Mouse (Mus musculus) left cerebral cortex, adult 8-10 months (tissue): ENCODE results near the gene Rbfox2. TPM values are rescaled to one million over a fixed set of nuclear protein-coding genes. Genes with fewer than 3 reads are reported as not detected.
A peak's percentile ranks its signal among the peaks of the same experiment; 100 is the strongest.

Source experiments
- DNase-seq, 2 experiments: peaks; one replicate each; pipeline ENCODE4 v3.0.0; 2022; ENCODE audit warnings: low spot score in 2 of 2
- total RNA-seq, 4 experiments: library from RNA; stranded (reverse); gene quantifications; 2 replicates each; pipeline ENCODE4 v1.2.4; 2022

The Rbfox2 gene
- total RNA-seq, 4 experiments from 2014 or later, result 211 to 245 (median 225) TPM

DNA sequence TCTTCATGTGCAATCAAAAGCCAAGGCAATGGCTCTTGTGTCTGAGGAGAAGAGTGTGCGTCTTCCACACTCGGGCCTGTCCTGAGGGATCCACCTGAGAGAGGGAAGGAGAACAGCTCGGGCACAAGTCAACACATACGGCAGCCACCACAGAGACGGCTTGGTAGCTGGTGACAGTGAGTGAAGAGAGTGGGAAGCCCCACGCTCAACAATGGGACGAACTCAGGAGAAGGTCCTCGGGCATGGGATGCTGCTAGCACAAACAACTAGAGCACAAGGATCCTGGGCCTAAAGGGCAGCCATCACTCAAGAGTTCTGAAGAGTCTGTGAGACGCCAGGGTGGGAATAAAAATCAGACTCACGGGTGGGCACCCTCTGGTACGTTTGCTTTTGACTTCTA is 196.4 kb downstream of the Rbfox2 start:
- DNase-seq, result no peak

DNA sequence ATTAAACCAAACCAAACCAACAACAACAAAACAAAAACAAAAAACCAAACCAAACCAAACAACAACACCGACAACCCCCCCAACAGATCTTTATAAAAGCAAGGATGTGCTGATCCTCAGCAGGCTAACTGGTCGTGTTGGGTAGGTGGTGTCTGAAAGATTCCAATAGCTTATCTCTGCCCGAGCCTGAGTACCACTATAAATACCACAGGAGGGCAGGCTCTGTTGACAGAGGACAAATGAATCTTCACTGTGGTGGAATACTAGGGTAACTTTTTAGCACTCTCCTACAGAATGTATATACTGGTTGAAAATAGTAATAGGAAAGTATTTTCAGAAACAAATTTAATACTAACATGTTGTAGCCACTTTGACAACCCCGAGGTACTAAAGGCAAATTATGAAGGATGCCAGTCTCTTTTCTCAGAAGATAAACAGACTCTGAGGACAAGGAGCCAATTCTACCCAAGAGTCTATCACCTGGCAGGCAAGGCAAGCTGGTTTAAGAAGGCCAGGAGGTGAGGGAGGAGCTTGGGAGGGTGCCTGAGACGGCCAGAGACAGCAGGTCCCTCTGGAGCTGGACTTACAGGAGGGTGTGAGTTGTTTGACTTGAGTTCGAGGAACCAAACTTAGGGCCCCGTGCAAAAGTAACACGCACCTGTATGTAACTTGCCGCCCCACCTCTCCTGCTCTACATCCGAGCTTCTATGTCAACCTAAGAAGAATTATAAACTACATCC is 199.5 kb downstream of the Rbfox2 start:
- no peak for DNase-seq

DNA sequence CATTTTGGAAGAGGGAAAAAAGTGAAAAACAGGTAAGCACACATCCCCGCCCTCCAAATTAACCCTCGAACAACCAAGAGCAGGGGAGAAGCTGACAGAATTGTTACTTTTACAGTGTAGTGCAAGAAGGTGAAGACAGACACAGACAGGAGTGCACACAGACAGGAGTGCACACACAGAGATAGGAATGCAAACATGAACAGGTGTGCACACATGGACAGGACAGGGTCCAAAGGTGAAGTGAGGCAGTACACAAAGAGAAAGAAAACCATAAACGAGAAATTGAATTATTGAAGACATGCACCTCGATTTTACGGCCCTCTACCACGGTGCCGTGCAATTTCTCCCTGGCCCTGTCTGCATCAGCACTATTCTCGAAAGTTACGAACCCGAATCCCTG is 201.5 kb downstream of the Rbfox2 start:
- no peak for DNase-seq

DNA sequence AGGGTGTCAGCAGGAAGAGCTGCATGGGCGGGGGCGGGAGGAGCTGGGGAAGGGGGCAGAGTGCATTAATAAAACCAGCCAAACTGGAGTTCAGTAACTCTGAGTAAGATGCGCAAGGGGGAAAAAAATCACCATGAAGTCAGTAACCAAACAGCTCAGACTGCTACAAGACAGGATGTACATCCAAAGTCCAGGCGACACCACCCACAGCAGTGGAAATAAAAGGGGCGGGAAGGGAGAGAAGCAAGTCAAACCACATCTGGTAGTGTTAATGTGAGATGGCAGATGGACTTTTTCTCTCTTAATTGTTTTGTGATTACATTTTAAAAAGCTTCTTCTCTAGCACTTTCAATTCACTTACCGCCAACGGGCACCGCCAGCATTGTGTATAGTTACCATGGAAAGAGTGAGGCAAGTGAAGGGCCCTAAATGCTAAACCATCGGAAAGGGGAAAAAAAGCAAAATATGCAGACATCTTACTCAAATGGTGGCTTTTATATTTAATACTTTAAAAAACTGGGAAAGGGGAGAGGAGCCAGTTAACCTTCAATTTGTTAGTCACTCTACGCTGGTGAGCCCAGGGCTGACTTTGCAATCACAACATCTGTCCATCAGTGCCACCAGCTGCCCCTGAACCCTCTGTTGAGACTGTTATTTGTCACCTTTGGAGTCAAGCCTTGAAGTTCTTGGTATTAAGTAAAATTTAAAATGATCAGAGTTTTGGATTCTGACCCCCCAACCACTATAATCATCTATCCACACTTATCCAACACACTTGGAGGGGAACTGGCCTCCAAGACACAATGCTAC is 202.2 kb downstream of the Rbfox2 start:
- DNase-seq, result no peak

DNA sequence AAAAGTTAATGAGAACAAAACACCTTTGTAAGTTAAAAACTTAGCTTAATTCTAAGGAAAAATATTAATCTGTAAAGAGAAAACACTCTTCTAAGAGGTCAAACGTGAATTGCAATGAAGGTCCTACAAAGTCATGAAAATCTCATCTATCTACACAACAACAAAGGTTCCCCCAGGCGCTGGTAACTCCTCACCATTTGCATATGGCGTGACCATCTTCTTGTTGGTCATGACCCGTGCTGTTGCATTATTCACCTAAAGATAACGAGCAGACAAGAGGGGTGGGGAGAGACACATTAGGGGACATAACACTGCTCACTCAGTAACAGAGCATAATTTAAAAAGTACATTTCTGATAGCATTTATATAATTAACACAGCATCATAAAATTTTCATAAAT is 204.1 kb downstream of the Rbfox2 start:
- DNase-seq, result no peak

DNA sequence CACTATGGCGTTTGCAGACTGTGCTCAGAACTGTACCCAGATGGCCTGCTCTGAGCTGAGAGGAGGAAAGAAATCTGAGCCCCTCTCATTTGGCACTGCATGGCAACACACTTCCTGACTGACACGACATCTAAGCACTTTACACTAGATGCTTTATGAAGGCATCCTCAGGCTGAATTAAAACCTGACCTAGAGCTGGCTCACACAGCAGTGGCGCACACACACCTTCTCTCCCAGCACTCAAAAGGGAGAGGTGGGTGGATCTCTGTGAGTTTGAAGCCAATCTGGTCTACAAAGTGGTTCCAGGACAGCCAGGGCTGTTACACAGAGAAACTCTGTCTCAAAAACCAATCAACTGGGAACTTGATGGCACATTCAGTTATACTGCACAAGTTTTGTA is 207.0 kb downstream of the Rbfox2 start:
- no peak for DNase-seq

DNA sequence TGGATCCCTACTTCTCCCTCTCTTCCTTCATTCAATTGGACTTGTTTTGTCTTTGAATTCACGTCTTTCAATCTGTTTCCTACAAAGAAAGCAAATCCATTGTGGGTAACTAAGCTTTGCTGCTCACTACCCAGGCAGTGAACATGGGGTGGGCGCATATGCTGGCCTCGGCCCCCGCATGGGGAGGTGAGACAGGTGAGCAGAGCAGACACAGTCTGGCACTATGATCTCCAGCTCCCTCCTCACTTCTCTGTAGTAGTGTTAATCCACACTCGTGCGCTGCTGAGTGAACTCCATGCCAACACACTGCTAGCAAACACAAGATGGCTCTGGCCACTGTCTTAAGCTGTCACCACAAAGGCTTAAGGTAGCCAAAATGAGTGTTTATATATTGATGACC is 209.4 kb downstream of the Rbfox2 start:
- no peak for DNase-seq

DNA sequence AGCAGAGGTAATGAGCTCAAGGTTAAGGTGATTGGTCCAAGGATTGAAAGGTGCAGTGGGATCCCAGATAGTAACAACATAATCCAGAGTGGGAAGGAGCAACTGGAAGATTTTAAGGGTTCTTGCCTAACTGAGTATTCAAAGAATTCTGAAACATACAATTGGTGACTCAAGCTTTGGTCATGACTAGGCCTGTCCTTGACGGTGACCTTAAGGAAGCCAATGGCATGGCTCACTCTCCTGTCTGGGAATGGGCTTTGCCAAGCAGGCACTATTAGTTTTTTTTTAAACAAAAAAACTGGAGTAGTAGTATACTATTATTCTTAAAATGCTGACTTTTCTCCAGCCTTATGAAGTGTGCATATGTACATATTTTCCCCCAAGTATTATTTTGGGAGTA is 211.6 kb downstream of the Rbfox2 start:
- no peak for DNase-seq

DNA sequence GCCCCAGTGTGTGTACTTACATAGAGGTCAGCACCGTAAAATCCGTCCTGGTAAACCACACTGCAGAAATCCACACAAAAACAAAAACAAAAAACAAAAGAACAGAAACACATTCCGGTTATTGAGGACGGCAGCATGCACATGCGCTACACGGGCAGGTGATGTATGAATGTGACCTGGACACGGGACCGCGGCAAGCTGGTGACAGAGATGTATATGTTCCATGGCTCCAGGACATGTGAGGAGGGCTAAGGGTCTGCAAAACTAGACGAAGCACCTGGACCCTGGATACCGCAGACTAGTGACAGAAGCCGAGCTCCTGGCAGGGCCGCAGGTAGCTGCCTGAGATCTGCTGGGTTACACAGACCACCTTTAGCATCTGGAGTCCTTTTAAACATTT is 212.4 kb downstream of the Rbfox2 start:
- no peak for DNase-seq

DNA sequence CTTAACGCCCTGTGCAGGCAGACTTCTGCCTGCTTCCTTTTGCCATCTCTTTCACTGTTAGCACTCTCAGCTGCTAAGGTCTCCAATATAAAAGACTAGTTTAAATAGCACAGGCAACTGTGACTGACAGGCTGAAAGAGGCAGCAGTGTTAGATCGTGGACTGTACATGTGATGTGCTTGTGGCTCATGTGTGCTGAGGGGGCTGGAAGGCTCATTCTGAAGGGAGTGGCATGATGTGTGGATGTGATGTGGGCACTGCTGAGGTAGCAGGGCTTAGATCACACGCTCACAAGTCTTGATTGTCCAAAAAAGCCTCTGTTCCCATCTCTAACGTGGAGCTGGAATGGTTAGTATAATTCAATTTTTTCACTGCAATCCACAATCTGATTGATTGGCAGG is 215.4 kb downstream of the Rbfox2 start:
- DNase-seq, result no peak

DNA sequence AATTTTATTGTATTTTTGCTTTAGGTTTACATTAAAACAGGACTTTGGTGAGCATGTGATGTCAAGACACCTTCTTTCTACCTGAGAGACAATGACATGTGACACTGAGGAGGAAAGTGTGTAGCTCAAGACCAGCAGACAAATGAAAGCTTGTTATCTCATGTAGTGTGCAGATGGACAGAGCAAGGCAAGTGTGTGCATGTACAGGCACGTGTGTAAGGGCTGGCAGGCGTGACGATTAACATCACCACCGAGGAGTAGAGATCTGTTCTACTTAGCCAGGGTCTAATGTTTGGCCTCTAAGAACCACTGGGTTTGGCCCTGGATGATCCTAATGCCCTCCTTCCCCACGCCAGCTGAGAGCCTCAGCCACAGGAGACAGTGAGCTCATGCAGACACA is 216.3 kb downstream of the Rbfox2 start:
- no peak for DNase-seq

DNA sequence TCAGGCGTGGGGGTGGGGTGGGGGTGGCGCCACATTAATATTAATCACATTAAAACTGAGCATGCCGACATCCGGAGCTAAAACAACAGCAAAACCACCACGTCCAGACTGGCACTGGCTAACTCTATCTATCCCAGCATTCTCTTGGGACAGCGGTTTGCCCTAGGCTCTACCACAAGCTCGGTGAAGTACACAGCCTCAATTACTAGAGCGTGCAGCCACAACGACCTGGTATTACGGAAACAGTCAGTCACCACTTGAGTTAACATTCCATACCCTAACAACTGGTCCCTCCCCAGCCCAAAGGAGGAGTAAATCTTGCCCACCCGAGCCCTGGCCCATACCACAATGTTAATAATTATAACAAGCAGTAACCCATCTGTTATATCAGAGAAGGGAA is 217.6 kb downstream of the Rbfox2 start:
- no peak for DNase-seq

DNA sequence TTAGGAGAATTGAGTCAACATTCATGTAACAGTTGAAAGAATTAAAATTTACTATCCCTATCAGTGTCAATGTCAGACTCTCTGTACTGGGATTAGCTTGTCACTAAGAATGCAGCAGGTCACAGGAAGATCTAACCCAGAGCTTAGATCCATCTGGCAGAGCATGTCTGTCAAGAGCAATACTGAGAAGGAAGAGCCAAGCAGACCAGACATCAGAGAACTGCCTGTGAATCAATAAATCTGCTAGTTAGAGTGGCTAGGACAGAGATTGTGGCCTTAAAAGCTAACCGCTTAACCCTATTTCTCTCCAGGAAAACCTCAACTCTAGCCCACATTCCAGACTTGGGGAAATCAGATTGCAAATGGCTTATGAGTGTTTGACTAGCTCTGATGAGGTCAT is 220.3 kb downstream of the Rbfox2 start:
- DNase-seq, result no peak

DNA sequence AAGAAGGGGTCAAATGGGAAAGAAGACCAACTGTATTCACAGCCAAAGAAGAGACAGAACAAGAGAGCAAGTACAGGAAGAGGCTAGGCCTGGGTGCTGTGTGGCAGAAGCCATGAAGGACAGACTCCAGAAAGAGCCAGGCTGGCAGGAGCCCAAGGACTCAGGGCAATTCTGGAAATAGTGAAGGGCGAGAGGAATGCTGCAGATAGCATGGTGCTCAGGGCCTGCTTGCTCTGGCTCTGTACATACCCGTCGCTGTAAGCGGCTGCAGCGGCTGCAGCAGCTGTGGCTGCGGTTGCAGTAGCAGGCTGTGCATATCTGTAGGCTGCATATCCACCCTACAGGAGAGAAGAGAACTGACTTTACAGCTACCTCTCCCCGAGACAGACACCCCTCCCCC is 221.0 kb downstream of the Rbfox2 start:
- no peak for DNase-seq

DNA sequence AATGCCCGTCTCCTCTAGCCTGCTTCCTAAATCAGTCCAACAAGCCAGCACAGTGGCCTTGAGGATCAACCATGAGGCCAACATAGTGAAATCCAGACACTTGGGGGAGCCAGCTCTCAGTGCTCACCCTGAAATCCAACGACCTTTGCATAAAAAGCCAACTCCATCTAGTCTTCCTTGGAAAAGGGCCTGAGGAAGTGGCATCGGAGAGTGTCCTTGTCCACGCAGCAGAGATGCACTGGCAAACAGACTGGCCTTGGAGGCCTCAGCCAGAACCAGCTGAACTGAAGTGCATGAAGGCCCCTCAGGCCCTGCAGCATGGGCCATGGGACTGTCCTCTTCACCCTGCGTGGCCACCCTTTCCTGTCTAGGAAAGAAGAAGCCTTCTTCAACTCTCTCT is 225.3 kb downstream of the Rbfox2 start:
- DNase-seq, result no peak

DNA sequence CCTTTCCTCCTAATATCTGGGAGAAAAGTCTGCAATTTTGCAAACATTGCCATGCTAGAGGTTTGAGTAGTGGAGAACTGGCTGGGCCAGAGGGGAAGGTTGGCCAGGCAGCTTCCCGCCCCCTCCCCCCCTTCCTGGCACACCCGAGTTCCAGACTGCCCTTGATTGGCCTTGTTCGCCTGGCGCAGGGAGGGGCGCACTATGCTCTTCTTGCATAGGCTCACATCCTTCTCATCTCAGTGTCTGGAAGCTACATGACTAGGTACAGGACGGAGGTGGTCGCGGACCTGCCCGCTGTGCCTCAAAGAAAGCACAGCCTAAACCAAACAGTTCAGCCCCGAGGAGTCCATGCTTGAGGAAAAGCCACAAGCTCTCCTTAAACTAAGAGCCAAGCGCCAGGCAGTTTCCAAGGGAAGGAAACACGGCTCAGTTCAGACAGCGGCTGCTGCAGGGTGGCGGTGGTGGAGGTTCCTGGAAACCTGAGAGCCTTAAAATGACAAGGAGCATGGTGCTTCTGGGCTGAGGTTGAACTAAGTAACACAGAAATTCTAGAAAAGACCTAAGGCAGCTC is 226.0 kb downstream of the Rbfox2 start:
- no peak for DNase-seq

DNA sequence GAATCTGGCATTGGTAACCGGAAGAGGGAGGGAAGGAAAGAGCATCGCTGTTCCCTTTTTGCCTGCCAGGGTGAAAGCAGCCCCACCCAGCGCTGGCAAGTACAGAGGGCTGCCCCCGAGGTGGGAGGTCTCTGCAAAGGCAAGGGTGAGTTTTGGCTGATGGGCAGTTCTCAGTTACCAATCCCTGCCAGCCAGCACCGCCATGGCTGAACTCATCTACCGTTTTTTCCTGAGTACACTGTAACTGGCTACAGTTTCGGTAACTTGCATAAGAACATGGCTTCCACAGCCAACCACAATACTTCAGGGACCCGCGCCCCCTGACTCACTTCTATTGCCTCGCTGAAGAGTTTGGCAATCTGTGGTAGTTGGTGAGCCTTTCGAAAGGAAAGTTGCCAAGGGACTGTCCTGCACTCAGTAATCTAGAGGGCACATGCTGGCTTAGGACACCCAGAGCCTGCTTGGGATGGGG is 226.9 kb downstream of the Rbfox2 start:
- DNase-seq, result no peak

DNA sequence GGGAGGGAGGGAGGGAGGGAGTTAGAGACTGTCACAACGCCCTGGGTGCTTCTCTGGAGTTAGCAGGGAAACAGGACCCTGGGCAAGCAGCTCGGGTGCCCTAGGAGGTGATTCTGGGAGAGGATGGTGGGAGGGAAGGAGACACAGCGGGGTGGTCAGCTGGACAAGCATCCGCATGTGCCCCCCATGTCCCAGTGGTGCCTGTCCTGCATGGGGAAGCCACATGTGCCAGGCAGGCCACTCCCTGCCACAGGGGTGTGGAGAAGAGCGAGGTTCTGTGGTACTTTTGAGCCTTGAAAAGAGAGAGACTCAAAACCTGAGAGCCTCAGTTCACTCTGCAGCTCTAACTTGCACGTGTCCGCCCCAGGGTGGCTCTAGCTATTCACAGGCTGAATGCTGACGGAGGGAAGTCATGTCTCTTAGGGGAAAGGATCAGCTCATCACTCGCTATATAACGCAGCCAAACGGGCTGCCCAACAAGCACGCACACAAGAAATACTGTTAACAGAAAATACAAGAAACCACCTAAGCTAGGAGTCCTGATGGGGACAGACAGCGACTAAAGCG is 227.5 kb downstream of the Rbfox2 start:
- DNase-seq, result no peak

DNA sequence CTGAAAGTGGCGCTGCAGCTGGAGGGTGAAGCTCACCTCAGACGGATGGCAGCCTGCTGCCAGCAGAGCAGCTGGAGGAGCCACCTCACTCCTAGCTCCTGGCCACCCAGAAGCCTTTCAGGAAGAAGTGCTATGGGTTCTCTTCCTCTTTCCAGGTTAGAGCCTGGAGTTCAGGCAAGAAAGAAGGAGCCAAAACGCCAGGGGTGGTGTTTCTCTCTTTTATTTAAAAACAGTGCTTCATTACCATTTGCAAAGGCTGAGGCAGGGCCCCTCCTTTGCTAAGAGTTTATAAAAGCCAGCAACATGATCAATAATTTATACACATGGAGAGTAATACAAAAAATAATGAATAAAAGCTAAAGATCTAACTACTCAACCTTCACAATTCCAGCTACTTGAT is 228.0 kb downstream of the Rbfox2 start:
- DNase-seq, result no peak

DNA sequence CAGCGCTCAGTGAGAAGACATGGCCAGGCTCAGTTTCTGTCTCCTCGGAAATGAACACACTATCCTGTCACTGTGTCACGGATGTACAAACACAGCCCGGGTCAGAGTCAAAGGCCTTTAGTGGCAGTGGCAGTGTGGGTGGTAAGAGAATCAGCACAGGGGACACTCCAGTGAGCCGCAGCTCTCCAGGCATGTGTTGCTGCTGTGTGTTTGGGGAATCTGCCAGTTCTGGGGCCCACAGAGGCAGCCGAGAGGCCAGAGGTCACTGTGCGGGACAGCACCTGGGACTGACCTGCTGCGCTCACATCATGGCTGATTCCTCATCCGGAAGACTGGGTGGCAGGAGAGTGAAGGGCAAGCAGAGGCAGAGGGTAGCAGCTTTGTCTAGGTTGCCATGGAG is 228.9 kb downstream of the Rbfox2 start:
- DNase-seq, result no peak

DNA sequence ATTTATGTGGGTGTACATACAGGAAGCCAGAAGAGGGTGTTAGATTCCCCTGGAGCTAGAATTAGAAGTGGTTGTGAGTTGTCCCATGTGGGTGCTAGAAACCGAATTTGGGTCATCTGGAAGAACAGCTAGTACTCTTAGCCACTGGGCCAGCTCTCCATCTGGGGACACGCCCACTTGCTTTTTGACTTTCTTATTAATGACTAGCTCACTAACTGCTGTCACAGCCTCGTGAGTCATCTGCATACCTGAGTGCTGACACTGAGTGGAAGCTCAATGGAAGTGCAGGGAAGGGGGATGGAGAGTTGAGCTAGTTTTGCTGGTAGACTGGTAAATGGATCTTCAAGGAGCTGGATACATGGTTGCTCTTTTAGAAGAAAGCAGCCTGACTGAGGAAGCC is 230.3 kb downstream of the Rbfox2 start:
- peak in 1 of 2 experiments; percentile 57 for DNase-seq

DNA sequence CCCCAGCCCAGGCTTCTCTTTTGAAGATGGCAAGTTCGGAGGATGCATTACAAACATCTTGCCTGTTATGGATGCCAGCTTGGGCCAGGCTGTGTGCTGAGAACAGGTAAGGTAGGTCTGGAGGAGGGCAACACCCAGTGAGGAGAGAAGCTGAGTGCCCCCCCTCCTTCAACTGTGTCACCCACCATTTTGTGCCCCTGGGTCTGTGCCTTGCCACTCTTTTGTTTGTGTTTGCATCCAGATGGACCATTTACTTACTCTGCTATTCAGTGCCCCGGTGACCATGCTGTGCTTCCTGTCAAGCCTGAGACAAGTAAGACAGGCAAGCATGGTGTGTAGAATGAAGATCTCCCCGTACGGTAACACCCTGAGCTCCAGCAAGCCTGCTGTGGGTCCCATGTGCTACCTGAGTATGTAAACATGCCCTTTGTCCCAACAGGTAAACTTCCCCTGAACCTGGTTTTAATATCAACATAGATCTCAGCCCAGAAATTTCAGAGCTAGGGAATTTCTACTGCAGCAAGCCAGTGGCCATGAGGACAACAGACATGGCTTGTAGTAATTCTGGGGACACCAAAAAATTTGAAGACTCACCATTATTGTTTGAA is 234.1 kb downstream of the Rbfox2 start:
- no peak for DNase-seq
